Mouse (Mus musculus) bone marrow macrophage, adult 2 months (primary cell): Measurements from ENCODE around the gene Prokr1.

Source experiments
- CTCF ChIP-seq: IDR thresholded peaks from 2 replicates; pipeline ENCODE4 v1.5.1; 2012; ENCODE audit warnings: low read depth, mild to moderate bottlenecking, low read length, moderate library complexity
- POLR2A ChIP-seq: IDR thresholded peaks from 2 replicates; pipeline ENCODE4 v1.6.1; 2012; ENCODE audit warnings: mild to moderate bottlenecking, low read depth, low read length, borderline replicate concordance

DNA sequence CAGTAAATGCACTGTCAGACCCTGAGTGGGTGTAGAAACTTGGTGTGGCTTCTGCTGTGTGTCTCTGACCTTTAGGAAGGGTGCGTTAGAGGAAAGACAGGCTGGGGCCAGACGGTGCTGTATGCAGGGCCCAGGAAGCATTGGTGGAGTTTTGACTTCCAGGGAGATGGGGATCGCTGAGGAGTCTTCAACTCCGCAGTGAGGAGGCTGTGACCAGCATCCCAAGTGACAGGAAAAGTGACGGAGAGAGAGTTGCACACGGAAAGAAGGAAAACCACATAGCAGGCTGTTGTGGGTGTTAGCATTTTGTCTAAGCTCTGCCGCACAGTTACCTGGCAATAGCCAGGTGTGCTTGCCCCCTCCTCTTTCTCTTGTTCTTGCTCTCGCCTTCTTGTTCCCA is 54.3 kb downstream of the Prokr1 start:
- no peak for TF ChIP-seq POLR2A
- no peak for TF ChIP-seq CTCF
